Mouse (Mus musculus): ENCODE results near the gene Slc35f3. TPM values are rescaled to one million over a fixed set of nuclear protein-coding genes. Genes with fewer than 3 reads are reported as not detected.

Gene Slc35f3
- polyA plus RNA-seq, 1 experiment: 15.8 TPM

GRCm38 (mm10) chr8:126269733-126270132 is 28.6 kb upstream of the Slc35f3 start:
- peaks cover 30% of the 10 kb centered on the region for H3K4me1 ChIP-seq (ENCODE audit: control insufficient read depth, insufficient read depth, low read length)
- 68% methylated on average over 6 of the region's 6 CpGs for WGBS
- no peak overlapping the region for H3K27ac ChIP-seq (ENCODE audit: insufficient read depth, low read length)
- H3K27me3 ChIP-seq (ENCODE audit: control insufficient read depth, insufficient read depth, low read length): no peaks in the 10 kb centered on the region
- no peak overlapping the region for H3K4me3 ChIP-seq (replicated peaks; ENCODE audit: insufficient read depth, low read depth, low read length)
- no peak for DNase-seq
- TF ChIP-seq POLR2A (IDR thresholded peaks at IDR 0.05; ENCODE audit: borderline replicate concordance, insufficient read depth, low read length): no peak

- DNase-seq: peak in 1 of 2 experiments; percentile 21
- Histone ChIP-seq H3K27me3 (ENCODE audit: control insufficient read depth, insufficient read depth, low read length) (no peaks in the 10 kb centered on the region), H3K27ac (ENCODE audit: insufficient read depth, low read length) (no peak overlapping the region), H3K4me1 (ENCODE audit: control insufficient read depth, insufficient read depth, low read length) (peaks cover 35% of the 10 kb centered on the region), H3K4me3 (replicated peaks; ENCODE audit: insufficient read depth, low read depth, low read length) (no peak overlapping the region)
- WGBS: 92% methylated on average over 2 of the region's 2 CpGs
- TF ChIP-seq CTCF (IDR thresholded peaks at IDR 0.05; ENCODE audit: borderline replicate concordance, insufficient read depth, low read depth, low read length) (no peak), POLR2A (IDR thresholded peaks at IDR 0.05; ENCODE audit: borderline replicate concordance, insufficient read depth, low read length) (no peak)
Measured at GRCm38 (mm10) chr8:126272445-126272844, 25.9 kb upstream of the Slc35f3 start.

GRCm38 (mm10) chr8:126273066-126273465 is 25.3 kb upstream of the Slc35f3 start:
- TF ChIP-seq POLR2A (IDR thresholded peaks at IDR 0.05; ENCODE audit: borderline replicate concordance, insufficient read depth, low read length): no peak
- TF ChIP-seq CTCF (IDR thresholded peaks at IDR 0.05; ENCODE audit: borderline replicate concordance, insufficient read depth, low read depth, low read length): no peak
- DNase-seq: peak; percentile 64 to 78
- Histone ChIP-seq H3K4me1 (ENCODE audit: control insufficient read depth, insufficient read depth, low read length) (peaks cover 35% of the 10 kb centered on the region), H3K27me3 (ENCODE audit: control insufficient read depth, insufficient read depth, low read length) (no peaks in the 10 kb centered on the region), H3K27ac (ENCODE audit: insufficient read depth, low read length) (no peak overlapping the region), H3K4me3 (replicated peaks; ENCODE audit: insufficient read depth, low read depth, low read length) (no peak overlapping the region)
- WGBS: 12% methylated on average over 4 of the region's 4 CpGs

- DNase-seq: peak; percentile 56 to 70
- WGBS: 48% methylated on average over 4 of the region's 4 CpGs
- Histone ChIP-seq H3K27me3 (ENCODE audit: control insufficient read depth, insufficient read depth, low read length) (no peaks in the 10 kb centered on the region), H3K4me3 (replicated peaks; ENCODE audit: insufficient read depth, low read depth, low read length) (no peak overlapping the region), H3K27ac (ENCODE audit: insufficient read depth, low read length) (no peak overlapping the region; the same call in 1 of the 2 replicates), H3K4me1 (ENCODE audit: control insufficient read depth, insufficient read depth, low read length) (peaks cover 35% of the 10 kb centered on the region)
- no peak for TF ChIP-seq CTCF (IDR thresholded peaks at IDR 0.05; ENCODE audit: borderline replicate concordance, insufficient read depth, low read depth, low read length)
- TF ChIP-seq POLR2A (IDR thresholded peaks at IDR 0.05; ENCODE audit: borderline replicate concordance, insufficient read depth, low read length): no peak
Measured at GRCm38 (mm10) chr8:126274866-126275360, 23.4 kb upstream of the Slc35f3 start.

GRCm38 (mm10) chr8:126275886-126276285 is 22.5 kb upstream of the Slc35f3 start:
- Histone ChIP-seq H3K27me3 (ENCODE audit: control insufficient read depth, insufficient read depth, low read length) (no peaks in the 10 kb centered on the region), H3K27ac (ENCODE audit: insufficient read depth, low read length) (no peak overlapping the region), H3K4me3 (replicated peaks; ENCODE audit: insufficient read depth, low read depth, low read length) (no peak overlapping the region), H3K4me1 (ENCODE audit: control insufficient read depth, insufficient read depth, low read length) (peaks cover 35% of the 10 kb centered on the region)
- 63% methylated on average over 4 of the region's 4 CpGs for WGBS
- no peak for TF ChIP-seq CTCF (IDR thresholded peaks at IDR 0.05; ENCODE audit: borderline replicate concordance, insufficient read depth, low read depth, low read length)
- TF ChIP-seq POLR2A (IDR thresholded peaks at IDR 0.05; ENCODE audit: borderline replicate concordance, insufficient read depth, low read length): no peak
- no peak for DNase-seq

- Histone ChIP-seq H3K27me3 (ENCODE audit: control insufficient read depth, insufficient read depth, low read length) (no peaks in the 10 kb centered on the region), H3K4me1 (ENCODE audit: control insufficient read depth, insufficient read depth, low read length) (no peaks in the 10 kb centered on the region), H3K27ac (ENCODE audit: insufficient read depth, low read length) (no peak overlapping the region), H3K4me3 (replicated peaks; ENCODE audit: insufficient read depth, low read depth, low read length) (no peak overlapping the region)
- WGBS: 83% methylated on average over 10 of the region's 10 CpGs
- TF ChIP-seq CTCF (IDR thresholded peaks at IDR 0.05; ENCODE audit: borderline replicate concordance, insufficient read depth, low read depth, low read length) (no peak), POLR2A (IDR thresholded peaks at IDR 0.05; ENCODE audit: borderline replicate concordance, insufficient read depth, low read length) (no peak)
- DNase-seq: no peak
Measured at GRCm38 (mm10) chr8:126291951-126292350, 6.4 kb upstream of the Slc35f3 start.

- H3K4me3 ChIP-seq (replicated peaks; ENCODE audit: insufficient read depth, low read depth, low read length): no peak overlapping the region
- 11% methylated on average over 1 of the region's 1 CpGs for WGBS
- peak; percentile 66 to 73 for DNase-seq
- H3K4me1 ChIP-seq (ENCODE audit: control insufficient read depth, insufficient read depth, low read length): peaks cover 18% of the 10 kb centered on the region; the same call in 1 of the 2 replicates
- peak; percentile 81 for TF ChIP-seq CTCF (IDR thresholded peaks at IDR 0.05; ENCODE audit: borderline replicate concordance, insufficient read depth, low read depth, low read length)
- no peak for TF ChIP-seq POLR2A (IDR thresholded peaks at IDR 0.05; ENCODE audit: borderline replicate concordance, insufficient read depth, low read length)
- no peaks in the 10 kb centered on the region for H3K27me3 ChIP-seq (ENCODE audit: control insufficient read depth, insufficient read depth, low read length)
- no peak overlapping the region for H3K27ac ChIP-seq (ENCODE audit: insufficient read depth, low read length)
Measured at GRCm38 (mm10) chr8:126297284-126297845, 993 bp upstream of the Slc35f3 start.

GRCm38 (mm10) chr8:126299333-126299732 is 975 bp downstream of the Slc35f3 start:
- TF ChIP-seq POLR2A (IDR thresholded peaks at IDR 0.05; ENCODE audit: borderline replicate concordance, insufficient read depth, low read length) (no peak), CTCF (IDR thresholded peaks at IDR 0.05; ENCODE audit: borderline replicate concordance, insufficient read depth, low read depth, low read length) (no peak)
- Histone ChIP-seq H3K27ac (ENCODE audit: insufficient read depth, low read length) (peak overlapping the region; percentile 82), H3K4me1 (ENCODE audit: control insufficient read depth, insufficient read depth, low read length) (peaks cover 23% of the 10 kb centered on the region; the same call in 1 of the 2 replicates)

More at GRCm38 (mm10) chr8:126299333-126299732, 975 bp downstream of the Slc35f3 start:
- H3K4me3 ChIP-seq (replicated peaks; ENCODE audit: insufficient read depth, low read depth, low read length): peak overlapping the region; percentile 83
- H3K27me3 ChIP-seq (ENCODE audit: control insufficient read depth, insufficient read depth, low read length): no peaks in the 10 kb centered on the region
- WGBS: 11% methylated on average over 7 of the region's 7 CpGs
- DNase-seq: peak; percentile 24 to 47

All from cerebellum, adult 2 months (tissue).